Mouse (Mus musculus) lung, postnatal 25 days (tissue): ENCODE results near the gene Pclo.
"Not testable (repeated sequence)": the region's sequence is repeated elsewhere in the genome, so short reads cannot be mapped to it uniquely, and the experiment has no call there.

ENCODE experiments used
- DNase-seq: peaks from one replicate; pipeline ENCODE4 v3.0.0; 2022; ENCODE audit warnings: low spot score

The Pclo gene

GRCm38 (mm10) chr5:14680419-14680818 lies 165.7 kb downstream of the Pclo start:
- no peak for DNase-seq

GRCm38 (mm10) chr5:14691995-14692394 lies 177.3 kb downstream of the Pclo start:
- no peak for DNase-seq

- no peak for DNase-seq
These were observed 182.0 kb downstream of the Pclo start for GRCm38 (mm10) chr5:14696745-14697144.

- DNase-seq = no peak
These were observed 186.2 kb downstream of the Pclo start for GRCm38 (mm10) chr5:14700900-14701299.

GRCm38 (mm10) chr5:14705423-14705822 lies 190.7 kb downstream of the Pclo start:
- DNase-seq = no peak

GRCm38 (mm10) chr5:14707311-14707710 lies 192.6 kb downstream of the Pclo start:
- DNase-seq = no peak

GRCm38 (mm10) chr5:14723576-14723975 lies 208.9 kb downstream of the Pclo start:
- no peak for DNase-seq

- DNase-seq = no peak
These were observed 214.0 kb downstream of the Pclo start for GRCm38 (mm10) chr5:14728676-14729253.

GRCm38 (mm10) chr5:14750882-14751281 lies 236.2 kb downstream of the Pclo start:
- no peak for DNase-seq

- no peak for DNase-seq
These were observed 252.0 kb downstream of the Pclo start for GRCm38 (mm10) chr5:14766686-14767085.

GRCm38 (mm10) chr5:14782362-14783082 lies 267.8 kb downstream of the Pclo start:
- no peak for DNase-seq

- no peak for DNase-seq
These were observed 279.2 kb downstream of the Pclo start for GRCm38 (mm10) chr5:14793891-14794290.

- peak; percentile 14 for DNase-seq
These were observed 292.4 kb downstream of the Pclo start for GRCm38 (mm10) chr5:14807136-14807535.

- no peak for DNase-seq
These were observed 318.6 kb downstream of the Pclo start for GRCm38 (mm10) chr5:14833165-14833860.

- DNase-seq = no peak
These were observed 319.7 kb downstream of the Pclo start for GRCm38 (mm10) chr5:14834155-14834991.

GRCm38 (mm10) chr5:14853650-14854049 lies 338.9 kb downstream of the Pclo start:
- no peak for DNase-seq

- DNase-seq = peak; percentile 7
These were observed 370.6 kb downstream of the Pclo start for GRCm38 (mm10) chr5:14885291-14885690.

- DNase-seq = no peak
These were observed 377.5 kb downstream of the Pclo start for GRCm38 (mm10) chr5:14892242-14892641.

GRCm38 (mm10) chr5:14903539-14903938 lies 388.8 kb downstream of the Pclo start:
- DNase-seq = not testable (repeated sequence)
